Mouse (Mus musculus): ENCODE measurements at regions not wholly inside any gene's neighbourhood (a gene's known extent, or its start where the extent isn't known, plus 50 kb on each side); places are given as distances from the start of the nearest gene placed in this dataset.

DNA sequence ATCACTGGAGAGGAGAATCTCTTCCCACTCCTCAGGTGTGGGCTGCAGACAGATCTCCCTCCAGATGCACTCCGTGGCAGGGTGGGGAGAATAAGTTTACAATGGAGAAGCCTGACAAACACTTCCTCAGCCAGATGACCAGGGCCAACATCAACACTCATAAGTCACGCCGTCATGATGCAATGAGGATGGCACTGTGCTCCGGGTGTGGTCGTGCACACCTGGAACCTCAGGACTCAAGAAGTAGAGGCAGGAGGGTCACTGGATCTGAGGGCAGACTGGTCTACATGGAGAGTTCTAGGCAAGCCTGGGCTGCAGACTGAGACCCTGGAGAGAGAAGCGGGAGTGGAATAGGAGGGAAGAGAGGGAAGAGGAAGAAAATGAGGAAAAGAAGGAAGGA lies 194.3 kb downstream of the 3100002H09Rik start:
- no peak for TF ChIP-seq CTCF (IDR thresholded peaks at IDR 0.05 in 2 of 3, conservative IDR thresholded peaks at IDR 0.05 in 1 of 3; ENCODE audit: control insufficient read depth in 1 of 3, insufficient read depth in 1 of 3, low read depth in 2 of 3, low read length in 3 of 3, poor library complexity in 1 of 3, severe bottlenecking in 1 of 3)
- no peak for TF ChIP-seq USF1 (IDR thresholded peaks at IDR 0.05; ENCODE audit: low read depth, low read length)
- TF ChIP-seq MAZ (IDR thresholded peaks at IDR 0.05; ENCODE audit: low read depth, low read length): no peak
- TF ChIP-seq MEF2A (IDR thresholded peaks at IDR 0.05; ENCODE audit: extremely low read depth, insufficient replicate concordance, low read depth, low read length, poor library complexity, severe bottlenecking): no peak
- no peak for TF ChIP-seq CHD1 (IDR thresholded peaks at IDR 0.05; ENCODE audit: low read depth, low read length)
- TF ChIP-seq CHD2 (IDR thresholded peaks at IDR 0.05; ENCODE audit: low read length): no peak
- no peak for TF ChIP-seq EP300 (IDR thresholded peaks at IDR 0.05; ENCODE audit: low read depth in 1 of 2, low read length in 2 of 2)
- TF ChIP-seq HCFC1 (IDR thresholded peaks at IDR 0.05; ENCODE audit: low read depth, low read length): no peak
- TF ChIP-seq BHLHE40 (IDR thresholded peaks at IDR 0.05; ENCODE audit: borderline replicate concordance, low read depth, low read length): no peak
- no peak for TF ChIP-seq POLR2A (IDR thresholded peaks at IDR 0.05; ENCODE audit: control insufficient read depth in 1 of 2, insufficient read depth in 1 of 2, low read depth in 1 of 2, low read length in 2 of 2, poor library complexity in 1 of 2)
- no peak for TF ChIP-seq E2F4 (IDR thresholded peaks at IDR 0.05; ENCODE audit: borderline replicate concordance, low read depth, low read length)
- H3K27me3 ChIP-seq (ENCODE audit: control insufficient read depth in 1 of 2, insufficient read depth in 2 of 2, low read length in 2 of 2): no peaks in the 10 kb centered on the region
- H3K9me3 ChIP-seq (replicated peaks; ENCODE audit: insufficient read depth, low read length): no peaks in the 10 kb centered on the region
- no peaks in the 10 kb centered on the region for H3K4me1 ChIP-seq (ENCODE audit: control insufficient read depth in 1 of 2, insufficient read depth in 2 of 2, low read length in 2 of 2)
- no peaks in the 10 kb centered on the region for H3K36me3 ChIP-seq (ENCODE audit: control insufficient read depth in 1 of 2, insufficient read depth in 2 of 2, low read length in 2 of 2)
- H3K79me2 ChIP-seq (ENCODE audit: control insufficient read depth, insufficient read depth, low read length, poor library complexity): no peaks in the 10 kb centered on the region
- DNase-seq (ENCODE audit: low read depth, low spot score): no peak
- H3K4me3 ChIP-seq (ENCODE audit: control insufficient read depth in 1 of 2, insufficient read depth in 1 of 2, low read depth in 2 of 2, low read length in 2 of 2): no peak overlapping the region
- H3K9ac ChIP-seq (ENCODE audit: control insufficient read depth, low read depth, low read length, poor library complexity, severe bottlenecking): no peak overlapping the region
- no peak overlapping the region for H3K27ac ChIP-seq (ENCODE audit: control insufficient read depth, low read depth, low read length)

DNA sequence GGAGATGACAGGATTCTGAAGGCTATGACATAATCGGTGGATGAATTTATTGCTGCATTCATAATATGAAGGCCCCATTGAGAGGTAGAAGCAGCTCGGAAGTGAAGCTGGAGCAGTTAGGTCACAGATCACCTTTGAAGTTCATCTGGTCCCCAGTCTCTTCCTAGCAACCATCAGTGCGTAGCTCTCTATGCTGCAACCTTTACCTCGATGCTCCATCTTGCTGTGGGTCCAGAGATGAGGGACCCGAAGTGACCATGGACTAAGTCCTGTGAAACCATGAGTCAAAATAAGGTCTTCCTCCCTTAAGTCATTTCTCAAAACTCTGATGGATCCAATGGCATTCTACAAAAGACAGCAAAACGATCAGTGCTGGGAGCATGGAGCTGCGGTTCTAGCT lies 196.2 kb downstream of the 3100002H09Rik start:
- Histone ChIP-seq H3K4me3 (ENCODE audit: control insufficient read depth in 1 of 2, insufficient read depth in 1 of 2, low read depth in 2 of 2, low read length in 2 of 2) (no peak overlapping the region), H3K79me2 (ENCODE audit: control insufficient read depth, insufficient read depth, low read length, poor library complexity) (no peaks in the 10 kb centered on the region), H3K9me3 (replicated peaks; ENCODE audit: insufficient read depth, low read length) (no peaks in the 10 kb centered on the region), H3K9ac (ENCODE audit: control insufficient read depth, low read depth, low read length, poor library complexity, severe bottlenecking) (no peak overlapping the region), H3K27me3 (ENCODE audit: control insufficient read depth in 1 of 2, insufficient read depth in 2 of 2, low read length in 2 of 2) (no peaks in the 10 kb centered on the region), H3K36me3 (ENCODE audit: control insufficient read depth in 1 of 2, insufficient read depth in 2 of 2, low read length in 2 of 2) (no peaks in the 10 kb centered on the region), H3K4me1 (ENCODE audit: control insufficient read depth in 1 of 2, insufficient read depth in 2 of 2, low read length in 2 of 2) (no peaks in the 10 kb centered on the region), H3K27ac (ENCODE audit: control insufficient read depth, low read depth, low read length) (no peak overlapping the region)
- no peak for TF ChIP-seq ZNF384 (IDR thresholded peaks at IDR 0.05; ENCODE audit: low read depth, low read length)
- TF ChIP-seq UBTF (IDR thresholded peaks at IDR 0.05; ENCODE audit: borderline replicate concordance, insufficient read depth, low read depth, low read length): no peak
- DNase-seq (ENCODE audit: low read depth, low spot score): no peak

DNA sequence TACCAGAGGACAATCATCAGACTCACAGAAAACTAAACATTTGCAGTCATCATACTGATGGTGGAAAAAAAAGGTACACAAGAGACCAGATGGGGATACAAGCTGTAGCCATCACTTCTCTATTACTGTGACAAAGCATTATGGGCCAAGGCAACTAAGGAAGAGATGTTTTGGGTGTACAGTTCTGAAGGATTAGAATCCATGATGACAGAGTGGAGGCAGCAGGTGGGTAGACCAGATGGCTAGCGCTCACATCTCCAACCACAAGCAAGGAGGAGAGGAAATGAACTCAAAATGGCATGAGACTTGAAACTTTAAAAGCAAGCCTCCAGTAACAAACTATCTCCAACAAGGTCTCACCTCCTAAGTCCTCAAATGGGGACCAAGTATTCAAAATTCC lies 201.3 kb downstream of the 3100002H09Rik start:
- H3K79me2 ChIP-seq (ENCODE audit: control insufficient read depth, insufficient read depth, low read length, poor library complexity): no peaks in the 10 kb centered on the region
- no peak overlapping the region for H3K27ac ChIP-seq (ENCODE audit: control insufficient read depth, low read depth, low read length)
- no peak for TF ChIP-seq POLR2A (IDR thresholded peaks at IDR 0.05; ENCODE audit: control insufficient read depth in 1 of 2, insufficient read depth in 1 of 2, low read depth in 1 of 2, low read length in 2 of 2, poor library complexity in 1 of 2)
- no peak for TF ChIP-seq JUND (IDR thresholded peaks at IDR 0.05; ENCODE audit: low read depth, low read length)
- no peak for TF ChIP-seq TAL1 (IDR thresholded peaks at IDR 0.05; ENCODE audit: low read length)
- TF ChIP-seq POLR2AphosphoS2 (IDR thresholded peaks at IDR 0.05; ENCODE audit: low read length): no peak
- no peak for TF ChIP-seq CHD1 (IDR thresholded peaks at IDR 0.05; ENCODE audit: low read depth, low read length)
- TF ChIP-seq NRF1 (IDR thresholded peaks at IDR 0.05; ENCODE audit: insufficient read depth, low read depth, low read length, poor library complexity, severe bottlenecking): no peak
- no peak for TF ChIP-seq KAT2A (conservative IDR thresholded peaks at IDR 0.05; ENCODE audit: low read depth, low read length)
- TF ChIP-seq RCOR1 (IDR thresholded peaks at IDR 0.05; ENCODE audit: low read depth, low read length): no peak
- H3K9ac ChIP-seq (ENCODE audit: control insufficient read depth, low read depth, low read length, poor library complexity, severe bottlenecking): no peak overlapping the region
- no peak for DNase-seq (ENCODE audit: low read depth, low spot score)
- H3K27me3 ChIP-seq (ENCODE audit: control insufficient read depth in 1 of 2, insufficient read depth in 2 of 2, low read length in 2 of 2): no peaks in the 10 kb centered on the region
- H3K9me3 ChIP-seq (replicated peaks; ENCODE audit: insufficient read depth, low read length): no peaks in the 10 kb centered on the region
- no peaks in the 10 kb centered on the region for H3K36me3 ChIP-seq (ENCODE audit: control insufficient read depth in 1 of 2, insufficient read depth in 2 of 2, low read length in 2 of 2)
- no peak overlapping the region for H3K4me3 ChIP-seq (ENCODE audit: control insufficient read depth in 1 of 2, insufficient read depth in 1 of 2, low read depth in 2 of 2, low read length in 2 of 2)
- no peaks in the 10 kb centered on the region for H3K4me1 ChIP-seq (ENCODE audit: control insufficient read depth in 1 of 2, insufficient read depth in 2 of 2, low read length in 2 of 2)
